In the genomic region with DNA sequence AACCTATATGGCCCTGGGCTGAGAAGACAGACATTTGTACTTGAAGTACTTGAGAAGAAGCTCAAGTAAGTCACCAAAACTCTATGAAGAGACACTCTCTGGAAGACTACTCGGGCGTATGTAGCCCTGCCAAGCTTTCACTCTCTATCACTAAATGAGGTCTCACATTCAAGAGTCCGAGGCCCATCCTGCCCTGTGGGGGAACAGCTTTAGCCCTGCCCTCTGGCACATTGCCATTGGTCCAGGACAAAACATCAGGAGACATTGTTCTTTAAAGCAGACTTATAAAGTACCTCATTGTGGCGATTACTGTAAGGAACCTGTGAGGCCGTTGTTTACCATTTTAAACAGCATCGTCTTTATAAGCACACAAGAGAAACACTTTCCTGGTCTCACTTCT, we compare ENCODE assay signal across 24 mouse cellular contexts.
"Had no signal": no experiment of that assay in that cellular context is flagged by ENCODE, and none has a peak within 500 bp of the region (broad histone marks: within the 10 kb centered on the region; RNA-seq: fewer than 3 reads in every experiment).

No protein-coding gene starts in this region.

- H3K9ac ChIP-seq: heart, embryonic 13.5 days; heart, embryonic 15.5 days; hindbrain, embryonic 12.5 days; hindbrain, embryonic 14.5 days; intestine, embryonic 15.5 days; liver, embryonic 12.5 days; liver, embryonic 14.5 days had no signal

- H3K27ac ChIP-seq: heart, adult 2 months; heart, embryonic 13.5 days; heart, embryonic 15.5 days; hindbrain, embryonic 10.5 days; hindbrain, embryonic 12.5 days; hindbrain, embryonic 14.5 days; intestine, embryonic 15.5 days; layer of hippocampus, adult 2 months; left cerebral cortex, adult 2 months; liver, embryonic 12.5 days; liver, embryonic 14.5 days had no signal

- H3K27me3 ChIP-seq: heart, embryonic 13.5 days; heart, embryonic 15.5 days; hindbrain, embryonic 12.5 days; intestine, embryonic 15.5 days; liver, embryonic 12.5 days had no signal

- DNase-seq: gastrocnemius, postnatal 10 days; gastrocnemius, postnatal 25 days; heart, postnatal 14 days; heart, postnatal 4 days; kidney, adult 18-20 months; kidney, adult 8-10 months; kidney, postnatal 10 days; kidney, postnatal 25 days; kidney, postnatal 4 days had no signal

- ATAC-seq: hindbrain, embryonic 16.5 days; inflammation-experienced regulatory T-cells, adult 6 months; intestine, embryonic 15.5 days; intestine, postnatal 0 days; liver, embryonic 12.5 days had no signal

- H3K4me3 ChIP-seq: heart, adult 2 months; heart, embryonic 13.5 days; heart, embryonic 15.5 days; hindbrain, embryonic 10.5 days; hindbrain, embryonic 12.5 days; intestine, embryonic 15.5 days; layer of hippocampus, adult 2 months; left cerebral cortex, adult 2 months; liver, embryonic 12.5 days had no signal

- H3K4me1 ChIP-seq: hindbrain, embryonic 12.5 days; intestine, embryonic 15.5 days; liver, embryonic 12.5 days had no signal

- H3K9me3 ChIP-seq: heart, embryonic 13.5 days; heart, embryonic 15.5 days; hindbrain, embryonic 10.5 days; hindbrain, embryonic 12.5 days; intestine, embryonic 15.5 days; liver, embryonic 12.5 days had no signal

- H3K36me3 ChIP-seq: hindbrain, embryonic 10.5 days; hindbrain, embryonic 12.5 days; intestine, embryonic 15.5 days; liver, embryonic 12.5 days had no signal

- H3K4me2 ChIP-seq: heart, embryonic 11.5 days; heart, embryonic 13.5 days; heart, embryonic 15.5 days; hindbrain, embryonic 12.5 days; hindbrain, embryonic 14.5 days; intestine, embryonic 15.5 days; liver, embryonic 12.5 days had no signal
